Mouse (Mus musculus) liver, postnatal 0 days (tissue): Measurements from ENCODE around the gene Taar2.

Experiments
- CTCF ChIP-seq: sonication (generic); IDR thresholded peaks from 2 replicates; pipeline ENCODE4 v1.5.1; 2016; ENCODE audit warnings: antibody characterized with exemption, low read depth
- EP300 ChIP-seq: IDR thresholded peaks from 2 replicates; pipeline ENCODE4 v1.6.1; 2016; ENCODE audit warnings: antibody characterized with exemption, low read depth, mild to moderate bottlenecking

GRCm38 (mm10) chr10:23892987-23893386, 45.4 kb upstream of the Taar2 start:
- no peak for TF ChIP-seq CTCF
- no peak for TF ChIP-seq EP300
